Mouse (Mus musculus) erythroblast, adult 5-6 weeks (primary cell): Measurements from ENCODE around the gene Tmprss7. TPM values are rescaled to one million over a fixed set of nuclear protein-coding genes. Genes with fewer than 3 reads are reported as not detected.

Source experiments
- ATAC-seq: replicated peaks from 2 replicates; pipeline ENCODE4 v1.8.0; 2016; ENCODE audit warnings: moderate number of reproducible peaks, mild to moderate bottlenecking, moderate TSS enrichment, inconsistent platforms; ENCODE audit not compliant: poor library complexity, low FRiP score, severe bottlenecking
- total RNA-seq, 2 experiments: library from RNA; stranded (forward) in 1 of 2; stranded (reverse) in 1 of 2; fragments of 150-400 nt in 1 of 2; fragments of 200-764, 138-1000 nt in 1 of 2; gene quantifications; 2 replicates each; pipeline versions ENCODE4 v1.2.3 to v1.2.4; 2015 to 2017; ENCODE audit warnings: low replicate concordance in 2 of 2

Tmprss7 gene
- 0.42 TPM in 1 of 2 replicates, not detected in the other for total RNA-seq (2015; ENCODE audit: low replicate concordance)
- total RNA-seq (2017; ENCODE audit: low replicate concordance) = 0.28 TPM in 1 of 2 replicates, not detected in the other

GRCm38 (mm10) chr16:45693558-45693957 lies at the start of gene Tmprss7:
Tmprss7 (minus strand) TSS chr16:45693658.
- no peak for ATAC-seq

GRCm38 (mm10) chr16:45742615-45743476 lies 49.4 kb upstream of the Tmprss7 start, which contains the start of gene Abhd10:
Abhd10 (minus strand) TSS chr16:45742955.
- ATAC-seq = peak; percentile 92

- no peak for ATAC-seq
Observed at GRCm38 (mm10) chr16:45737880-45738279, 44.4 kb upstream of the Tmprss7 start.

- ATAC-seq = no peak
Observed at GRCm38 (mm10) chr16:45736724-45737123, 43.3 kb upstream of the Tmprss7 start.

- ATAC-seq = no peak
Observed at GRCm38 (mm10) chr16:45729163-45729562, 35.7 kb upstream of the Tmprss7 start.

GRCm38 (mm10) chr16:45724742-45725102 lies 31.3 kb upstream of the Tmprss7 start:
- ATAC-seq = no peak

GRCm38 (mm10) chr16:45724061-45724741 lies 30.7 kb upstream of the Tmprss7 start, which contains the start of gene Tagln3:
Tagln3 (minus strand) TSS chr16:45724608.
- no peak for ATAC-seq

GRCm38 (mm10) chr16:45723172-45723901 lies 29.9 kb upstream of the Tmprss7 start:
- ATAC-seq = no peak

- no peak for ATAC-seq
Observed at GRCm38 (mm10) chr16:45722460-45722951, 29.0 kb upstream of the Tmprss7 start.

GRCm38 (mm10) chr16:45720022-45720630 lies 26.7 kb upstream of the Tmprss7 start:
- ATAC-seq = no peak

- ATAC-seq = no peak
Observed at GRCm38 (mm10) chr16:45718296-45718695, 24.8 kb upstream of the Tmprss7 start.

GRCm38 (mm10) chr16:45714489-45715150 lies 21.2 kb upstream of the Tmprss7 start:
- no peak for ATAC-seq

GRCm38 (mm10) chr16:45713878-45714277 lies 20.4 kb upstream of the Tmprss7 start:
- ATAC-seq = no peak

GRCm38 (mm10) chr16:45713261-45713660 lies 19.8 kb upstream of the Tmprss7 start:
- ATAC-seq = no peak

- ATAC-seq = no peak
Observed at GRCm38 (mm10) chr16:45711263-45711662, 17.8 kb upstream of the Tmprss7 start.

GRCm38 (mm10) chr16:45699301-45699700 lies 5.8 kb upstream of the Tmprss7 start:
- ATAC-seq = no peak

GRCm38 (mm10) chr16:45697996-45698395 lies 4.5 kb upstream of the Tmprss7 start:
- no peak for ATAC-seq

- ATAC-seq = no peak
Observed at GRCm38 (mm10) chr16:45695445-45696160, 2.1 kb upstream of the Tmprss7 start.
